Mouse (Mus musculus) kidney, adult 8-10 months (tissue): ENCODE data around the gene Gatc.
"Not testable (repeated sequence)": the region's sequence is repeated elsewhere in the genome, so short reads cannot be mapped to it uniquely, and the experiment has no call there.

ENCODE experiments used
- DNase-seq, 2 experiments: peaks; one replicate each; pipeline ENCODE4 v3.0.0; 2022

Gene Gatc

GRCm38 (mm10) chr5:115340577-115341313 is at the start of gene Gatc, which contains the start of gene Triap1:
Gene Gatc, minus strand, starts transcription at chr5:115341178.
Gene Triap1, plus strand, starts transcription at chr5:115341225.
- DNase-seq: peak; percentile 78 to 85

DNA sequence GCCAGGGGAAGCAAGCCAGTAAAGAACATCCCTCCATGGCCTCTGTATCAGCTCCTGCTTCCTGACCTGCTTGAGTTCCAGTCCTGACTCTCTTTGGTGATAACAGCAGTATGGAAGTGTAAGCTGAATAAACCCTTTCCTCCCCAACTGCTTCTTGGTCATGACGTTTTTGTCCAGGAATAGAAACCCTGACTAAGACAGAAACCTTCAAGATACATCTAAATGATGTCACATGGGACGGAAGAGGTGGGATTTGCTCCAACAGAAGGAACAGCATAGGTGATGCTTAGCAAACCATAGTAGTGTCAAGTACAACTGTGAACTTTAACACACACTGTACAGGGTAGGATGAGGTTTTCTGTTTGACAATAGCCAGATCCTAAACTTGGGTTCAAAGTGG is 37.9 kb upstream of the Gatc start:
- DNase-seq: not testable (repeated sequence)

GRCm38 (mm10) chr5:115375436-115375835 is 34.5 kb upstream of the Gatc start:
- no peak for DNase-seq

GRCm38 (mm10) chr5:115374204-115374820 is 33.3 kb upstream of the Gatc start:
- DNase-seq: no peak

DNA sequence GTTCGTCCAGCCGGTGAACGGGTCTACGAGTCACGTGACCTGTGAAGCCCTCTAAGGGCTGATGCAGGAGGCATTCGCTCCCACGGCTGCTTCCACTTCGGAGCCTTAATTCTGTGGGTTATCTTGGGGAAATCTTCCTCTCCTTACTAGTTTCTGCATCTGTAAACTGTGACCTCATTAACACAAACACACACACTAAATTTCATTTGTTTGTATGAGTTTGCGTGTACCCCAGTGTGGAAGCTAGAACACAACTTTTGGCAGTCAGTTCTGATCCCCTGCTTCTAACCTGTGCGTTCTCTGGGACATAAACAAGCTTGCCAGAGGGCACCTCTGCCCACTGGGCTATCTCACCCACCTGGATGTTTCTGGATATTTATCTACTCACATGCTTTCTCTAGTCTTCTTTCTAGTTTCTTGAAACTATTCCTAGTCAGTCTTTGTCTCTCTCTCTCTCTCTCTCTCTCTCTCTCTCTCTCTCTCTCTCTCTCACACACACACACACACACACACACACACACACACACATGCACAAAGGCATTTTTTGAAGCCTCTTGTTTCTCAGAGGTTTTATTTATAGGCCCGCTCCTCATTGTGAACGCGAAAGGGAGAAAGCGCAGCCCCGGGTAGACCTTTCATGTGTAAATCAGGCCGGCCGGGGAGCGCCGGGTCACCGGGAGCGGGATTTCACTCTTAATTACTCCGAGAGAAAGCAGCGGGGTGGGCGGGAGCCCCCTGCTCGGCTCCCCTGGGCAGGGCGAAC is 32.6 kb upstream of the Gatc start:
- DNase-seq: no peak

- DNase-seq: no peak
Measured at GRCm38 (mm10) chr5:115371736-115372135, 30.8 kb upstream of the Gatc start.

- DNase-seq: no peak
Measured at GRCm38 (mm10) chr5:115364782-115365181, 23.8 kb upstream of the Gatc start.

GRCm38 (mm10) chr5:115362819-115363714 is 22.1 kb upstream of the Gatc start:
- DNase-seq: no peak

DNA sequence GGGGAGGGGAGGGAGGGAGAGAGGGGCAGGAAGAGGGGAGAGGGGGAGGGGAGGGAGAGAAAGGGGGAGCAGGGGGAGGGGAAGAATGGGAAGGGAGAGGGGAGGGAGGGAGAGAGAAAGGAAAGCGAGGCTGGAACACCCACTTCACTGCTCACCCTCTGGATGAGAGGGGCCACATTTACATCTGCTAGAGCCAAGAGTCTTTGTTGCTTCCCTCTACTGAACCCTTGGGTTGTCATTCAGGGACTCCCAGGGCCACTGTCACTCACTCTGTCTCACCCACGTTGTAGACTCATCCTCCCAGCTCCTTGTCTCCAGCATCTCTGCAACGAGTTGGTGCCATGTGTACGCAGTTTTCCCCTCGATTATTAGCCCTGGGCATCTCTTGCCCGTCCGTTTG is 21.2 kb upstream of the Gatc start:
- DNase-seq: no peak

GRCm38 (mm10) chr5:115359851-115360372 is 18.9 kb upstream of the Gatc start:
- DNase-seq: no peak

GRCm38 (mm10) chr5:115359438-115359837 is 18.5 kb upstream of the Gatc start:
- DNase-seq: no peak

DNA sequence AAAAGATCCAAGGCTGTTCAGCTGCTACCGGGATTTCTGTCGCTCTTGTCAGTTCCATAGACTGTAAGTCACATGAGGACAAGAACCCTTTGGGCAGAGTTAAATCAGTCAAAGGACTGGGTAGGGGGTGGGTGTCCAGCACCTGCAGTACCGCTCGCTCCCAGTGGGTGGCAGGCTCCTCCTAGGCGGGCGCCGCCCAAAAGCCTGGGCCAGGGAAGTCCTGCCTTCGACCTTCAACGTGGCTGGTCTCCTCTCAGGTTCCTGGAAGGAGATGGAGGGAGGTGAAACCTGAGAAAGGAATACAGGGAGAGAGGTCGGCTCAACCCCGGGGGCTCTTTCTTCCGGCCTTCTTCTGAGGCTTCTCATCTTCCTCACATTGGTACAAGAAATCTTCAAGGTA is 17.9 kb upstream of the Gatc start:
- DNase-seq: peak; percentile 76 to 85

GRCm38 (mm10) chr5:115355070-115355469 is 14.1 kb upstream of the Gatc start:
- no peak for DNase-seq

- DNase-seq: no peak
Measured at GRCm38 (mm10) chr5:115351348-115351747, 10.4 kb upstream of the Gatc start.

GRCm38 (mm10) chr5:115349225-115349555 is 8.2 kb upstream of the Gatc start:
- DNase-seq: no peak

GRCm38 (mm10) chr5:115348546-115349224 is 7.7 kb upstream of the Gatc start, which contains the start of gene Cox6a1:
Gene Cox6a1, minus strand, starts transcription at chr5:115348981.
- DNase-seq: peak; percentile 99

DNA sequence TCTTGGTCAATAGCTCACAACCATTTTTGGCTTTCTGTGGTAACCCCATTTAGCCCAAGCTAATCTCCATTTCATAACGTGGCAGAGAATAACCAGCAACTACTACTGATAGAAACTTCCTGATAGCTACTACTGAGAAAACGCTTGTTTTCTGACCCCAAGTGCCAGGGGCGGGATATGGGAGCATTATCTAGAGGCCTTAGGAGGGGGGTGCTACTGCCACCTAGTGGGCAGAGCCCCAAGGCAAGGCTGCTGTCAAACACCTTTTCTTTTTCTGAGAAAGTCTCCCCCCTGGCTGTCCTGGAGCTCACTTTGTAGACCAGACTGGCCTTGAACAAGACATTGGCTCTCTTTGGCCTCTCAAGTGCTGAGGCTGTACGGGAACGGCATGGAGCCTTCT is 6.6 kb upstream of the Gatc start:
- peak; percentile 79 to 90 for DNase-seq

- no peak for DNase-seq
Measured at GRCm38 (mm10) chr5:115341314-115342165, 562 bp upstream of the Gatc start.

DNA sequence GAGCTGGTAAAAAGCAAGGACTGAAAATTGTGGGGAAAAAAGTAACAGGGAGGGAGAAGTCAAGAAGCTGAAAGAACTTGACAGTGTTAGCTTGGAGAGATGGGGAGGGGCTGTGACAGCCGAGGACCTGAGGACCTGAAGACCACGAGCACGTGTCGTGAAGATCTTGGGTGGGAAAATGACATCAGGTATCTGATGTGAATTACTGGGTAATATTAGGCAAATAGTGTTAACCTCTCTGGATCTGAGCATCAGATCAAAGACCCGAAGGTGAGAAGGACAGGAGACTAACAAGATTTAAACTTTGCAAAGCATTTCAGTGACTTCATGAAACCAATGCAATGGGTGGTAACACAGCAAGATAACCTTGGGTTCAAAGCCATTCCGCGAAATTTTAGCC is 971 bp downstream of the Gatc start:
- DNase-seq: no peak

DNA sequence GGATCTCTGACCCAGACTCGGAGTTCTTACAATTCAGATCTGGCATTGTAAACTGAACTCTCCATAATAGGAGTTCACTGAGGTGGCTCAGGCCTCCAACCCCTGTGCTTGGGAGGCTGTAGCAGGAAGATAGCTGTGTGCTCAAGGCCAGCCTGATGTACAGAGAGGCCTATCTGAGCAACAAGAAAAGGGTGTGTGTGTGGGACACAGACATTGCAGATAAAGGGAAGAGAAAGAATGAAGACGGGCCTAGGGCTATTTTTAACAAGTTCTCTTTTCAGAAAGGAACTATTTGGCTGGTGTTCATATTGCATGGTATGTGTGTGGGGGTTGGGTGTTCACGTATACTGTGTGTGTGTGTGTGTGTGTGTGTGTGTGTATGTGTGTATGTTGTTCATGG is 7.4 kb downstream of the Gatc start:
- no peak for DNase-seq

DNA sequence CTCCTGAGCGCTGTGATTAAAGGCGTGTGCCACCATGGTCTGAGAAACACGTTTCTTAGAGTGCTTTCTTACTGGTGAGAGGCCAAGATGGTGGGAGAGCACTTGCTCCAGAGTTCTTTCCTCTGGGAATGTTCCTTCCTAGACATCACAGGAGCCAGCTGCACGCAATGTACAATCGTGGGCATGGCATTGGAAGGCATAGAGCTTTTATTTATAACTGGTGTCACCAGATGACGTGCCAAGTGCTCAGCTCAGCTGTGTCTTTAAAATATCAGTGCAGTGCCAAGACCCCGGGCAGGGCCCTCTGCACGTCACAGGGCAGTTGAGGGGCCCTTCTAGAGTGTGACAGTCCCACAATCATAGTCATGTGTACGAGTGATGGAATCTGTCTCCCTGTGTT is 10.0 kb downstream of the Gatc start:
- no peak for DNase-seq
